Mouse (Mus musculus) hematopoietic stem cell, adult 5-6 weeks (primary cell): ENCODE measurements at regions not wholly inside any gene's neighbourhood (a gene's known extent, or its start where the extent isn't known, plus 50 kb on each side); places are given as distances from the start of the nearest gene placed in this dataset.
A peak's percentile ranks its signal among the peaks of the same experiment; 100 is the strongest.

ENCODE experiments used
- ATAC-seq, 2 experiments: fragments of 125-278 bp in 1 of 2; replicated peaks in 1 of 2; 2 replicates each; pipeline ENCODE4 v1.8.0; 2016 to 2017; ENCODE audit warnings: inconsistent platforms in 2 of 2, mild to moderate bottlenecking in 2 of 2, moderate number of reproducible peaks in 2 of 2, low read depth in 1 of 2, moderate TSS enrichment in 1 of 2; ENCODE audit not compliant: low FRiP score in 2 of 2, poor library complexity in 2 of 2, severe bottlenecking in 2 of 2, insufficient read depth in 1 of 2, low TSS enrichment in 1 of 2

DNA sequence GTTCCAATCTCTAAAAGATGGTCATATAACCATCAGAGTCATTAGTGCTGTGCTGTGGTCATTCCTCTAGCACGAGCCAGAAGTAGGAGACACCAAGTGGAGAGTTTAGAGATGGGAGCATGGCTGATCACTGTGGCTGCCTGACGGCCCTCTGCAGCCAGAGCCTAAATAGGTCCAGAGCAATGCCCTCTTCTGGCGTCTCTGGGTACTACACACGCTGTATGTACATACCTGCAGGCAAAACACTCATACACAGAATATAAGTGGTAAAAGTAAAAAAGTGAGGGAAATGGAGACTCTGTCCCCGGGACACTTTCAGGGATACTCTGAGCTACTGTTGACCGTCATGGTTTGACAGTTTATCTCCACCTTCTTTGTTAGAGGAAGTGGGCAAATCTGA, 91.4 kb downstream of the Gm21738 start:
- no peak for ATAC-seq

- no peak for ATAC-seq
These were observed 107.1 kb downstream of the Gm21738 start for GRCm38 (mm10) chr14:19311614-19312013.

- ATAC-seq: peak in 1 of 2 experiments; percentile 22; a peak in 1 of 4 replicates
These were observed 115.9 kb downstream of the Gm21738 start for GRCm38 (mm10) chr14:19302859-19303258.

DNA sequence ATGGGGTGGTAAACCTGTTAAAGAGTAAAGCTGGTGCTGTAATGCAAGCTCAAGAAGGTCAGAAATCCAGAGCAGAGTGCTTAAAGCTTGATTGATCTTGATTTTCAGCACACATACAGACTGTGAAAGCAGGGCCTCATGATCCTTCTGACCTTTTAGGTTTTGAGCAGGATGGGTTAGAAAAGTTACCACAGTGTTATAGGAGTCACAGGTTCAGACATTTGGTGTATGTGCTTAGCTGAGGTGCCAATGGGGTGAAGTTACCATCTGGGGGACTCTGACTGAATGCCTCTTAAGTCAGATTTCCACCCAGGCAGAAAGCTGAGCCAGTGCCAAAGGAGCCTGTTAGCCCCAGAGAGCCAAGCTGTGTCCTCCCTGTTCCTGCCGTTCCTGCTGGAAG, 139.6 kb downstream of the Gm21738 start:
- no peak for ATAC-seq

GRCm38 (mm10) chr14:19277777-19278385, 140.8 kb downstream of the Gm21738 start:
- peak; percentile 96 to 97 for ATAC-seq
